Mouse (Mus musculus) c-Kit-positive CD71-positive TER-119-positive erythroid progenitor cells, embryonic 14.5 days (primary cell): ENCODE results near the gene Nuak2.

Source experiments
- DNase-seq: peaks from one replicate; pipeline ENCODE4 v3.0.0-alpha.2; 2013; ENCODE audit warnings: low spot score

Gene Nuak2

DNA sequence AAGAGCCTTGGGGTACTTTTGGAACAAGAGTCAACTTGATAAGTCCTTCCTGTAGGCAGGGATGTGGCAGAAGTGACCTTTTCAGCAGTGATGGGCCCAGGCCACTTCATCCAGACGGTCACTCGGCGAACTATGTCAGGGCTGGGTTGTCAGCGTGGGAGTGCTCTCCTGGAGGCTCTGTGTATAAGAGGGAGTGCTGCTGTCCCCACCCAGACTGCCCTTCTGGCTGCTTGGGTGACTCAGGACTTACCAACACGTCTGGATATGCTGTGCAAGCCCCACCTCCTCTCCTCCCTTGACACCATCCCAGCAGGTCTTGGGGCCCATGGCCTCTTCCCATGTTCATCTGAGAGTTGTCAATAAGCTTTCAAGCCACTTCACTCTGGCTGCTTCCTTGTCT, 37.5 kb downstream of the Nuak2 start:
- no peak for DNase-seq

DNA sequence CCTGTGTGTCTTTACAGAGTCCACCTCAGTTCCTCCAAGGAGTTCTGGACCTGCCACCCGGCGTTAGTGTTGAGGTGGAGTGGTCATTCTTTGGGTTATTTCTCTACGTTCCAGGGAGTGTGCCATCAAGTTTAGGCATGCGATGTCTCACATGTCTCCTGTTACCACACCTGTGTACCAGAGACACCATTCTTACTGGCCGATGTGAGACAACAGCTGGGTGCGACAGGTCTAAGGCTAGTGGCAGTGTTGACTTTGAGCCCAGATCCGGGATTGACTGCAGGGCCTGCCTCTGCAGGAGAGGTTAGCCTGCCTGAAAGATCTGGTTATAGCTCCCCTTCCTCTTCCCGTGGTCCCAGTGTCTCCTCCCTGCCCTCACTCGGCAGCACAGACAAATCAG, 38.3 kb downstream of the Nuak2 start:
- no peak for DNase-seq

DNA sequence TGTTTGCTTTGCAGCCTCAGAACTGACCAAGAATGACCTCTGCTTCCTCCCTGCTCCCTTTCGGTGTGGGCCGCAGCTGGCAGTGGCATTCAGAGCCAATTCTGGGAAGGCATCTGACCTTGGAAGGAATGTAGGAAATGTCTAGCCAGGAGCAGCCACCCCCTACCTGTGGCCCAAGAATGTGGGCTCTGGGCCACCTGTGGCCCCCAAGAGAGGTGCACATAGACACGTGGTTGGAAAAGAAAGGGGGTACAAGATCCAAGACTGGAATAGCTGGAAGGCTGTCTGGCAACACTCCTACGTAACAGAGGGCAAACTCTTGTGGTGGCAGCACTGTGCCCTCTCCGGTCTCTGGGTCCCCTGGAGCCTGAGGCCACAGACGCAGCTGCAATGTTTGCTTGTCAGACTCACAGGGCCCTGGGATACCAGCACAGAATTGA, 39.3 kb downstream of the Nuak2 start:
- DNase-seq, result no peak

DNA sequence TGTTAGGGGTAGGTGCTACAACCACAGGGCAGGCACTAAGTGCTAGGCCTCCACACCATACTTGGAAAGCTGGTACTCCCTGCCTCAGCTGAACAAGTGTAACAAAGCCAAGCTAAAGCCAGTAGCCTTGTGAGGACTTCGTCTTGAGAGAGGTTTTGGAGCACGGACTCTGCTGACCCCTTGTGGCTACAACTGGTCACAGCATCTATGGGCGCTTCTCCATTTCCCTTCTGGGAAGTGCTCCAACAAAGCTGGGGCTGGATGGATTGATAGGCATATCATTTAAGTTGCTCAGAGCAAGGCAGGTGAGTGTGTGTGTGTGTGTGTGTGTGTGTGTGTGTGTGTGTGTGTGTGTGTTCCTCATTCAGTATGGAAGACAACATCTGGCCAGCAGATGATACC, 39.9 kb downstream of the Nuak2 start:
- DNase-seq, result peak; percentile 81

DNA sequence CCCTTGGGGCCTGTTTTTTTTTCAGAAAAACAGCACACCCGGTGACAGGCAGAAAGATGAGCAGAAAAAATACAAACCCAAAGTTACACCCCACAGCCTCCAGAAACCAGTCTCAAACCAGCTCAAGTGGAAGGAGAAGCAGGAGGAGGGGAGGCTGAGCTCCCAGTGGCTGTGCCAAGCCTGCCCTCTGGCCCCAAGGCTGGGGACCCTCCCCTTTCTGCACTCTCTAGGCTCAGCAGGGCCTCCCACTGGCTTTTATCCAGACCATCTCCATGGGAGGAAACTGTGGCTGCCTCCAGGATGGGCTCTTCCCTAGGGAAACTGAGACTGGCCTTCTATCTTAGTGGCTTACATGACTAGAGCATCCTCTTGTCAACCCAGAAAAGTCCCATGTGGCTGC, 40.9 kb downstream of the Nuak2 start:
- no peak for DNase-seq

DNA sequence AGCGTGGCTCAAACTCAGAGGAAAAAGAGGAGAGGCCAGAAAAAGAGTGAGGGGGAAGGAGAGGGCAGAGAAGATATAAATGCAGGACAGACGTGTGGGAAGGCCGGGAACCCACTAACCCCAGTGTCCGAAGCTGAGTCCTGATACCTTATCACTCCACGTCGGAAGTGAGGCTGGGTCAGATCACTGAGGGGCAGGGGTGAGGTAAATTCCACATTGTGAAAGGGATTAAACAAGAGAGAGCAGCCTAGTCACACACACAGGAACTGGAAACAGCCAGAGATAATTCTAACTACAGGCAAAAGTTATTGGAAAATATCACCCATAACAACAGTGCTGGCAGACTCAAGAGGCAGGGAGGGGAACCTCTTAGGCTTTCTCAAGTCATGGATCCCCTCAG, 46.0 kb downstream of the Nuak2 start:
- no peak for DNase-seq

DNA sequence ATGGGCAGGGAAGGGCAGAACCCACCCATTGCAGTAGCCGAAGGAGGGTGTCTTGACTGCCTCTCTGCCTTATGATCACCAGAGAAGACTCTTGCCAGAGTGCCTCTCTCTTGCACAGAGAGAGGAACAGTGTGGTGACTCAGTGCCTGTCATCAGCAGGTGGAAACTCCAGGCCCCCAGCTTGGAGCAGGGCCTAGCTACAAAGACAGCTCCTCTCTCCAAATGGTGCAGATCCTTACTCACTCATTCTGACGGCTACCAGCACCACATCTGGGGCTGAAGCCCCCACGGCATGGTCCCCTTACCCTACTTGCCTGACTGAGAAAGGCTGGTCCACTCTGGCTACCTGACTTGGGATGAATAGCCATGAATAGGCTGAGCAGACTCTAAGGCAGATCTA, 48.5 kb downstream of the Nuak2 start:
- DNase-seq, result no peak

DNA sequence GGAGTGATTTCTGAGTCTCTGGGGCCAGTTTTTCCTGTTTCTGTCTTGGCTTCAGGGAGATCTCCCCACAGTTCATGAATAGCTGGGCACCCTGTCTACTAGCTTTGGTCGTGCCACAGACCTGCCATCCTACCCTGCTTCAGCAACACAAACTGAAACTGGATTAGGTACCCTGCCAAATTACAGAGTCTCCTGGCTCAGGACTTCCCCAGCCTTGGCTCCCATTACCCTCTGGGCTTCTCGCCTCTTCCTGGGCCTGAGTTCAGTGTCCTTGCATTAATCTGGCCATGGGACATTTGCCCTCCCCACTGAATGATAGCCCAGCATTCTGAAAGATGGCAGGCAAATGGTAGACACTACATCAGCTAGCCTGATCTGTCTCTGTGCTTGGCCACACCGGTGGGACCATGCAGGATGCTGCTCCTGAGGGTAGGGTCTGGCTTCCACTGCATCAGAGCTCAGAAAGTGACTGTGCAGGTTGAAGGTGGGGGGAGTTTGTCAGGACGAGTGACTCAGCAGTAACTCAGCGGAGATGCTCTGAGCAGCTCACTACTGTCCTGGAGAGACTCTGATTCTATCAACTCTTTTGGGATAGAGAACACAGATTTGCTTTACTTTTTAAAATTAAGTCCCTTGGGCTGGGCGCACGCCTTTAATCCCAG, 49.1 kb downstream of the Nuak2 start:
- no peak for DNase-seq

DNA sequence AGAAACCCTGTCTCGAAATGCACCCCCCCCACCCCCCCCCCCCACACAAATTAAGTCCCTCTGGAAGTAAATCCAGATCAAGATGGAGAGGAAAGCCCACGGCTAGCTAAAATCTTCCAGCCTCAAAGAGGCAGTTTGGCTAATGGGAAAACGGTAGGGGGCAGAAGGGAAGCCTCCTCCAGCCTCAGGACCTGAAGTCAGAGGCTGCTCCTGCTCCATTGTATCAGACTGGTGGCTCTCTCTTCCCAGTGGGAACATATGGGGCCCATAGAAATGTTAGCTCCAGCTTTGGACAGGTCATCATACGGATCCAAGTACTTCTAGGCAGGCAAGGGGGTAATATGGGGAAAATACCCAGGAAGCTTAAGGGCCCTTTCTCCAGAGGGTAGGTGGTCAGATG, 49.7 kb downstream of the Nuak2 start:
- DNase-seq, result no peak

DNA sequence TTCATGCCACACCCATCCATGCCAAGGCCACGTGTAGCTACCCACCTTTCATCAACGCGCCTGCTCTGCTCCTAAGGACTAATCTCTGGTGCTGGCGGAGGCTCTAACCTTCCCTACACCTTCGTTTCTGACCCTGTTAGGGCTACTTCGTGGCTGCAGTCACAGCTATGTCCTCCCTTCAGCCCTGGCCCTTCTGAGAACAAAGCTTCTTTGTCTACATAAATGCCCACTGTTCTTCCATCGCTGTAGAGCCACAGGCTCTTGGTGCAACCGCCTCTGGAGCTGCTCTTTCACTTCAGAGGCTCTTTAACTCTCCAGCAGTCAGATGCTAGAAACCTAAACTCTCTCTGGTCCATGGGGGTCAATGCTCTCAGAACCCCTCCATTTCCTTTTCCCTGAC, 50.3 kb downstream of the Nuak2 start:
- DNase-seq, result no peak

DNA sequence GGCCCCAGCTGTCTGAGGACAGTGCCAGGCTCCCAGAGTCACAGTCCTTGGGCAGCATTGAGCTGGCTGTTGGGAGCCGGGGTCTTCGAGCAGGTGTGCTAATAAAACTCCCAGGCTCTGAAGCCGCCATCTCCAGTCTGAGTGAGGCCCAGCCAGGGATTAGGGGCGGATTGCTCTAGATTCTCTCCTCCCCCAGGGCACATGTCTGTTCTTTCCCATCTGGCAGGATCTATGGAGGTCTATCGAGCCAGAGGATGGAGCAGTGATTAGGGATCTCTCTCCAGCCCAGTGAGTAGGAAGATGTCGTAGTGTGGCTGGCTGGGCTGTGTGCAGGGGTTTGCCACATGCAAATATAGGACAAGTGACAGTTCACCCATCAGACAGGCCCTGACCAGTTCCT, 51.0 kb downstream of the Nuak2 start:
- DNase-seq, result no peak

DNA sequence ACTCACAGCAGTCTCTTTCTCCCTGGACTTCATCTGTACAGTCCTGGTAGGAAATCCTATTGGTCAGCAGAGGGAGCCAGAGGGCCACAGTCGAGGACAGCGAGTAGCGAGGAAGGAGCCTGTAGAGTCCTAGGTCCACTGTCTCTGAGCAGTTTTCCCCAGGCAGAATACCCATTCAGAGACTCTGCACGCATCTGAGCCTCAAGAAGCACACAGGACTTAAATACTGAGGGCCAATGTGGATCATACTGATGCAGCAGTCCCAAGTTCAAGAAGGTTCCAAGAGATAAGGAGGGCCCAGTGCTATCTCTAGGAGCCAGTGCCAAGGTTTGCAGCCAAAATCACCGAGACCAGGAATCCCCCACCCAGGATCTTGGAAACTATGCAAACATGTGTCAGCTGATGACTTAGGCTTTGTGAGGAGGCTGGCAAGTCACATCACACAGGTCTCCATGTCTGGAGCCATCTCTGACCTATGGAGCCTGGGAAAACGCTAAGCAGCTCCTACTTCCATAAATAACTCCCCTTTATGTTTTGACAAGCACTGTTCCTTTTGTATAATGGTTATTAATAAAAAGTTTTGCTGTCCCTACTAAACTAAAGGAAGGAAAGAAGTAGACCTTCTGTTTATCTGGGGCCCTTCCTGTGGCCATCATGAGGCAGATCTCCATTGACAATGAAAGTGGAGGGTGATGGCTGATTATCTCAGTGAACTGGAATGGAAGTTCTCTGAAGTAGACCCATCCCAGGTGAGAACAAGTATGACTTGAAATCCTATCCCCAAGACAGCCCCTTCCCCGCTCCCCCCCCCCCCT, 52.0 kb downstream of the Nuak2 start:
- peak; percentile 95 for DNase-seq

DNA sequence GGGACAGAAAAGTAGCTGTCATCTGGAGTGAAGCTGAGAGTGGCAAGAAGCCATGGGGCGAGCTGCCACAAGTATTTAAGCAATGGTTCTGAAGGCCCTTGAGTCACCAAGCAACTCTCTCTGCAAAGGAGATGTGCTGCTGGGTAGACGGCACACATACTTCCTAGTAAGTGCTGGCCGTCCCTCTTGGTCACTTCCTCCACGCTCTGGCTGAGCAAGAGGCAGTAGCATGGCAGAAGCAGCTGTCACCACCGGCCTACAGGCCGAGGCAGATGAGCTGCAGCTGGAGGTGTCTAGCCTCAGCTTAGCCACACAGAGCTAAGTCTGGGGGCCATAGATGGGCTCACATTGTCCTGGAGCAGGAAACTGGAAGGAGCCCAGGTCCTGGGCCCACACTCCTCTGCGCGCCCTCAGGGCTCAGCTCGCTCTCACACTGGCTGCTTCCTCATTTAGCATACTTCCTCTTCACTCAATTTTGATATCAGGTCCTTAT, 54.8 kb downstream of the Nuak2 start:
- no peak for DNase-seq

DNA sequence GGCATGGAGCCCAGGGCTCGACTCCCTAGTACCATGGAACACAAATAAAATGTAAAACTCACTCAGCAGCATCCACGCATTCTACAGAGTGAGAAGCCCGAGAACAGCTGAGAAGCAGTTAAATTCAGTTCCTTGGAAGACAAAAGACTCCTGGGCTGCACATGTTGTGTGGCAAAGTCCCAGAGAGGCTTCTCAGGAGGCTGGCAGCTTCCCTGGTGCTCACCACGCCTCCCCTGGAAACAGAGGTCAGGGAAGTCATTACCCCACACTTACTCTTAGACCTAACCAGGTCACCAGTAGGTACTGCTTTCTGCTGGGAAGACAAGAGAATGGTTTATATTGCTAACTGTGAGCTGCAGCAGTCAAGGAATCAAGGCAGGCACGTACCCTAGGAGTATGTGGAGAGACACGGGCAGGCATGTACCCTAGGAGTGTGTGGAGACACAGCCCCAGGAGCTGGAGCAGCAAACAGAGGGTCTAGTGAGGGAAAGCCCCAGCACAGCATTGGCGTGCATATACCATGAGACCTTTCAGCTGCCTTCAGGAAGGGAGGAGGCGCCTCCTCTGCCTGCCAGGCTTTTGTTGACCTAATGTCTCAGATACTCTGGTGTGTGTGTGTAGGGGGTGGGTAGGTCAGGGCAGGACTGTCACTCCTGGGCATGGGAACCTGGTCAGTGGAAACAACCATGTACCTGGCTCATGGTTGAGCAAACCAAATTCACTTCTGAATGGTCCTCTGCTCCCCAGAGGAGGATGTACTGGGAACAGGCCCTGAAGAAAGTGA, 55.6 kb downstream of the Nuak2 start:
- DNase-seq, result no peak

DNA sequence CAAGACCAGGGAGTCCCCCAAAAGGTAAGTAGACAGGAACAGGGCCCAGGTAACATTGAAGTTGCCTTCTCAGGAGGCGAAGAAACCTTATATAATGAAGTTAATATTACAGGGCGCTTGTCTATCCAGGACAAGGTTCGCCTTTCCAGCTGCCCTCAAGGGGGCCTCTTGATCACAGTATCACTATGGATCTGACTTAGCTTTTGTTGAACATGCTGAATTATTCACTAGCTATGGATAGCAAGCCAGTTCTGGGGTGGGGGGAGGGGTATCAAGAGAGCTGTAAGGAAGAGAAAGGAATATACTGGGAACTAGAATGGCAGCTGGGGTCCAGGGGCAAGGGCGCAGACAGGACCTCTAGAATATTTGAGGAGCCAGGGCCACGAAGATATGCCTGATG, 56.4 kb downstream of the Nuak2 start:
- DNase-seq, result no peak

DNA sequence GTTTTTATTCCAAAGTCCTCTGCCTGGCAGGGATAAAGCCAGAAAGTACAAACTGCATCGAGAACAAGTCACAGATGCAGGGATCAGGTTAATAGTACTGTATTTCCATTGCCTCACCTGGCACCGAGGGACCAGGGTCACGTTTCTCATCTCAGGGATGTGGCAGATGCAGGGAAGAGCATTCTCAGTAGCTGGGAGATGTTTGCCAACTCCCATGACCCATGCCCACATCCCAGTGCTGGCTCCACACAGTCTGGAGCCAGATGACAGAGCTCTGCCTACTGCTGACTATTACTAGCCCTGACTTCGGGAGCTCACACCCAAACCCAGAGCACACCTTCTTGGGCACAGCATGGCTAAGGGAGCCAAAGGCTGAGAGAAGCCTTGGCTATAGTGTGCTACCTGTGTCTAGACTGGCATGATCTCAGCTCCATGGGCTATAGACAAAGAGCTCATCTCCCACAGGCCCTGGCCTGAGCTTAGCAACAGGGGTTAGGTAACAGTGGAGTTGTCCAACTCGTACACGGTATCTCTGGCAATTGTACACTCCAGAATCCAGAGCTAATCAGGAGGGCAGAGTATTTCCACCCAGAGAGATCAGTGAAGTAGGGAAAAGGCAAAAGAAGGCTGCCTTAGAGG, 57.1 kb downstream of the Nuak2 start:
- no peak for DNase-seq

DNA sequence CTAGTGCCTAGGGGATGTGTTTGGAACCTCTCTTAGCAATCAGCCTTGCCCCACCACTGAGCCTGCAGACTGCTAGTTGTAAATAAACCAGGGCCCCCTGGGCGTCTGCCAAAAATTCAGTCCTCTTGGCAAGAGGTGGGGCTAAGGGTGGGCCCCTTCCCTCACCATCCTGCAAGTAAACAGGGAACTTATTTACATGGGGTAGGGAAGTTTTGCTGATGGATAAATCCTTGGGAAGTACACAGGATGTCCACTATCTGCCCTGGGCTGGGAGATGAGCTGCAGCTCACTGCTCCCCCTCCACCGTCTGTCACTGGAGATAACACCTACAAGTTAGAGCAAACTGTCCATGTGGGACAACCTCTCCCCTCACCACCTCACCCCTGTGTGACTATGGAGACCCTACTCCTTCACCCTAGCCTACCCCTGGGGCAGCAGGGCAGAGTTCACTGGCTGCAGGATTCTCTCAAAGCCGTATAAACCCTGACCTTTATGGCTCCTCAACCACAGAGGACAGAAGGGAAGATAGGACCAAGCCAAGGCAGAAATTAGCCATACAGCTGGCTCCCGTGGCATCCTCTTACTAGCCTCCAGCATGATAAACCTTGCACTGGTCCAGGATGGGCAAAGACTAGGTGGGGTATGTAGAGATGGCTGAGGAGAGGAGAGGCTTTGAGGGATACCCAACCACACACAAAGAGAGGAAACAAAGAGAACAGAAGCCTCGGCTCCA, 58.4 kb downstream of the Nuak2 start:
- DNase-seq, result no peak

DNA sequence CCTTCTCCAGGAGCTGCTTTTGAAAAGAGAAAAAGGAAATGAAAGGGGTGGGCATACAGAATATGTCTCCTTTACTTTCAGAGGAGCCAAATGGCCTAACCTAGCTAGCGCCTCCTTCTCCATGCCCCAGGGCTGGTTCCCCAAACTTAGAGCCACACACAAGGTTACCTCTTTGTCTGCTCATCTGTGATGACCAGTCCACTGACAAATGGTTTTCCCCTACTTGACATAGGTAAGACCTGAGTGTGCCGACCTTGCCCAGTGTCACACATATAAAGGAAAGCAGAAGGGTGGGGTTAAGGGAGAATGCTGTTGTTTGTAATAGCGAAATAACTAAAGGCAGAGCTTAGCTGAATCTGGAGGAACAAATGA, 58.9 kb downstream of the Nuak2 start:
- DNase-seq, result no peak

DNA sequence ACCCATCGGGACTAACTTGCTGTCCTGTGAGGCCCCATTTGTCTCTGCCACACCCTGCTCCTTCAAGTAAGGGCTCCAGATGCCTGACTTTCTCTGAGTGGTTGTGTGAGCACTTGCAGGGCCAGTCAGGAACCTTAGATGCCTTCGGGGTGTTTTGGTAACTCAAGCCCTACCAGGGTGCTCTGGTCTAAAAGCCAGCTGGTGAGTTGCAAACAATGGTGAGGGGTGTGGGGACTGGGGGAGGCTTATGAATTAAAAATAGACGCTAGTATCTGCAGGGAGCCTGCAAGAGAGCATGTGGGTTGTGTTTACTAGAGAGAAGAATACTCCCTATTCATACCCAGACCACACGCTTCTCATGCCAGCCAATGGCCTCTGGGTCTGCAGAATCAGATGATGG, 59.3 kb downstream of the Nuak2 start:
- no peak for DNase-seq

DNA sequence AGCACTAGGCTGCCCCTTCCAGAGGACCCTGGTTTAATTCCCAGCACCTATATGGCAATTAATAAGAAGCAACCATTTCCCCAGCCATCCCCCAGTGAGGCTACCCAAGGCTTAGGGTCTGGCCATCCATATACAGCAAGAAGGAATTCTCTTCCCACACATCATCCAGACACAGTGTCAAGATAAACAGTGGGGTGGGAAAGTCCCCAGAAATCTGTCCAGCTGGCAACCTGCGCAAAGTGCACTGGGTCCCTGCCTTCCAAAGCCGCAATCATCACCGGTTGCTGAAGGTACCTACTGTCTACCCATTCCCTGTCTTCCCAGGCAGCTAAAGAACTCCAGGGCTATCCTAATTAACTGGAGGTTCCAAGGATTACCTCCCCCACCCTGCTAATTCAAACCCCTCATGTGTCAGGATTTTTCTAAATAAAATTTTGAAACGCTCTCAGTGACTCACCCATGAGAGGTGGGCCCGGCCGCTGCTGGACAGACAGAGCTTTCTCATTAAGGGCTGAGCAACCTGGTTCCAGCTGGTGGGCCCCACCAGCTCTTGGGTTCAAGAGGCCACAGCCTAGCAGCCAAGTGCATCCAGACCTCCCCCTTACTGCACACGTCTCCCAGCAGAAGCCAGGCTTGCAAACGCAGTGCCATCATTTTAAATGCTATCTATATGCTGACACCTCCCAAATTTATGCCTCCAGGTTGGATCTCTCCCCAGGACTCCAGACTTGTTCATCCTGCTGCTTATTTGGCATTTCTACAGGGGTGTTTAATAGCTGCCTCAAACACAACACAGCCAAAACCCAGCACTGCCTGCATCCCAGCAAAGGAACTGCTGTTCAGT, 60.5 kb downstream of the Nuak2 start:
- DNase-seq, result no peak

DNA sequence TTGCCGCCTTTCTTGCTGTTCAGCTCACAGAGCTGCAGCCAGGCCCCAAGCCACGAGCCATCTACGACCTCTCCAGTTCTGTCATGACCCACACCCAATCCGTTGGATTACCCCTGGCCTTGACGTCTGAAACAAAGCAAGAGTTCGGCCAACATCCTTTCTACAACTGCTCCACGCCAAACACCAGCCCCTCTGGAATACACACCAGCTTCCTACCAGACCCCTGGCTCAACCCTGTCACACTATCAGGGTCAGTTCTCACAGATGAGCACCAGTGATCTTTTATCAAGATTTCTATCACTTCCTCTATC, 61.1 kb downstream of the Nuak2 start:
- no peak for DNase-seq
